Mouse (Mus musculus): Measurements from ENCODE around the gene Olfr847.

Gene Olfr847

DNA sequence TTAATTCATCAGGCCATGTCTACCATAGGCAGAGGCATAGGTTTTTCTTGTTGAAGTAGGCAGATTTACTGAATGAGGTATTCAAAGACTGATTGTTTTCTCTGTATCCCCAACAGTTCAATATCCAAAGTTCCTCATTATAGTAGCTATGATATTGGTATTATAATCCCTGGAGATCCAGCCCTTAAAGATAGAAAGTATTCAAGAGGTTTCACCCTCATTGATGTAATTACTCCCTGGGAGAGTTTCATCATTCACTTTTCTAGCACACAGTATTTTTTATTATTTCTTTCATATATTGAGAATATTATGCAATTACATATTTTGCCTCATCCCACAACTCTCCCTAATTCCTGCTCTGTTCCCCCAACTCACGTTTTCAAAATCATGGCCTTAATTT, at the start of gene Olfr847:
Gene Olfr847 (minus strand): TSS at position 101 of the 400 bp plus-strand sequence.
- DNase-seq (ENCODE audit: low spot score) = no peak

DNA sequence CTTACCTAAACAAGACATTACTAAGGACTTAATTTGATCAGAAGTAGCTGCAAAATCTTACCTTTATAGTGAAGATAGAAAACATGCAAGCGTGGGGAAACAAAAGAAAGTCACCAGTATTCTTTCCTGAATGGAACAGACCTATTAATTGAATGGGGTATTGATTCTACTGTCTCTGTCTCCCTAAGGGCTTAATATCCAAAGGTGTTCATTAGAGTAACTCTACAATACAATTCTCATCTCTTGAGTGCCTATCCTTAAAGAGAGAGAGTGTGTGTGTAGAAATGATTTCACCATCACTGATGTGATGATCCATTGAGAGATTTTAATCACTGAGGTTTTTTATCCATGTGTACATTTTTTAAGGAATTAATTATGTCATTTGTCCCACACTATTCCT, 14.6 kb downstream of the Olfr847 start, which contains the start of gene Olfr846:
Gene Olfr846 (minus strand): TSS at position 101 of the 400 bp plus-strand sequence.
- DNase-seq (ENCODE audit: low spot score) = no peak

DNA sequence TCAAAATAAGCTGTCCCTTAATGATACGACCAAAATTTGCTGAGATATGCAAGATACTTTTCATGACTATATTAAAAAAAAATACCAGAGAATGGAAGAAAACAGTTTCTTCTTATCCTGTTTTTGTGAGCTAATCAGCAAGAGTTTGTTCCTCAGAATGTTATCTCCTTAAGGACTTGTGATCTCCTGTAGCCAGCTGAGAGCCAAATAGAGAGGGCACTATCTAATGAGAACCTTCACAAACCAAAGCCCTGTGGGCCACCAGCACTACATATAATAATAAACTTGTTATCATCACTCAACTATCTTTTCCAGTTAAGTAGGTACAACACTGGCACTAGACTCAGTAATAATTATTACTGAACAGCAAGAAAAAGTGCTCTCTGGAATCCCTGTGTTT, 42.3 kb downstream of the Olfr847 start, which contains the start of gene Olfr845:
Gene Olfr845 (plus strand): TSS at position 301 of the 400 bp plus-strand sequence.
- DNase-seq (ENCODE audit: low spot score) = no peak

All from testis, postnatal 14 days (tissue).